Mouse (Mus musculus) liver, embryonic 14.5 days (tissue): ENCODE data around the gene Ticrr. TPM values are rescaled to one million over a fixed set of nuclear protein-coding genes. Genes with fewer than 3 reads are reported as not detected.

Experiments
- ATAC-seq: fragments of 200-750 bp; cut with Nextera tagmentation; 2 replicates; pipeline ENCODE4 v1.8.0; 2017; ENCODE audit warnings: moderate number of reproducible peaks, mild to moderate bottlenecking, moderate library complexity; ENCODE audit not compliant: insufficient read depth
- DNase-seq, 3 experiments: peaks; one replicate each; pipeline ENCODE4 v3.0.0-alpha.2; 2012 to 2013; ENCODE audit warnings: low read depth in 3 of 3, low spot score in 3 of 3
- H3K27ac ChIP-seq: fragments of 300-500 bp; sonication (generic); 2 replicates; pipeline ENCODE4 v1.5.1; 2014; ENCODE audit warnings: moderate library complexity, mild to moderate bottlenecking, control low read depth, inconsistent platforms
- H3K27me3 ChIP-seq: fragments of 300-500 bp; sonication (generic); 2 replicates; pipeline ENCODE4 v1.6.1; 2014; ENCODE audit warnings: mild to moderate bottlenecking, low read length, moderate library complexity; ENCODE audit not compliant: control insufficient read depth, insufficient read depth
- H3K36me3 ChIP-seq: fragments of 300-500 bp; sonication (generic); replicated peaks from 2 replicates; pipeline ENCODE4 v1.6.1; 2014; ENCODE audit warnings: low read depth; ENCODE audit not compliant: control insufficient read depth, insufficient read depth
- H3K4me1 ChIP-seq, 2 experiments: fragments of 200-500 bp in 1 of 2; fragments of 300-500 bp in 1 of 2; sonication (generic) in 1 of 2; replicated peaks; 2 replicates each; pipeline ENCODE4 v1.6.1; 2012 to 2014; ENCODE audit warnings: antibody characterized with exemption in 1 of 2, inconsistent platforms in 1 of 2, low read length in 1 of 2; ENCODE audit not compliant: control insufficient read depth in 2 of 2, insufficient read depth in 2 of 2
- H3K4me2 ChIP-seq: fragments of 300-500 bp; sonication (generic); 2 replicates; pipeline ENCODE4 v1.6.1; 2014; ENCODE audit warnings: low read depth, mild to moderate bottlenecking, control low read depth, moderate library complexity
- H3K4me3 ChIP-seq, 2 experiments: fragments of 200-500 bp in 1 of 2; fragments of 300-500 bp in 1 of 2; sonication (generic) in 1 of 2; 2 replicates each; pipeline ENCODE4 v1.5.1; 2012 to 2014; ENCODE audit warnings: low read depth in 2 of 2, low read length in 2 of 2, mild to moderate bottlenecking in 2 of 2, control low read depth in 1 of 2, inconsistent platforms in 1 of 2, moderate library complexity in 1 of 2; ENCODE audit not compliant: insufficient read depth in 1 of 2
- H3K9ac ChIP-seq: fragments of 300-500 bp; sonication (generic); replicated peaks from 2 replicates; pipeline ENCODE4 v1.6.1; 2014; ENCODE audit warnings: mild to moderate bottlenecking, control low read depth, moderate library complexity
- H3K9me3 ChIP-seq: fragments of 300-500 bp; sonication (generic); 2 replicates; pipeline ENCODE4 v1.6.1; 2016; ENCODE audit warnings: low read length, mixed read lengths; ENCODE audit not compliant: control insufficient read depth
- CTCF ChIP-seq: IDR thresholded peaks from 2 replicates; pipeline ENCODE4 v1.5.1; 2016; ENCODE audit warnings: antibody characterized with exemption, low read depth, control low read depth
- EP300 ChIP-seq: IDR thresholded peaks from 2 replicates; pipeline ENCODE4 v1.6.1; 2016; ENCODE audit warnings: antibody characterized with exemption, low read depth
- WGBS: fragments of 180-500 bp; shearing (Covaris S2); extraction: QIAGEN DNeasy Blood & Tissue Kit; methylation state at CpG from one replicate; pipeline ENCODE4 v1.1.7; 2014; ENCODE audit not compliant: insufficient replicate concordance; 5-methylcytosine and 5-hydroxymethylcytosine counted together
- polyA plus RNA-seq, 2 experiments: library from polyadenylated mRNA; depleted of rRNA in 1 of 2; stranded (reverse) in 1 of 2; unstranded in 1 of 2; fragments of >200 nt; fragmentation: Nextera tagmentation in 1 of 2; extraction: Ambion mirVana in 1 of 2; gene quantifications; 2 replicates each; pipeline versions ENCODE4 v1.2.1 to v1.2.3; 2012 to 2014

Ticrr gene
- polyA plus RNA-seq, 2 experiments = 3.6 to 6.0 TPM

- peaks cover 87% of the 10 kb centered on the region for H3K36me3 ChIP-seq
- no peak overlapping the region for H3K9ac ChIP-seq
- no peak overlapping the region for H3K27ac ChIP-seq
- no peaks in the 10 kb centered on the region for H3K27me3 ChIP-seq
- H3K4me1 ChIP-seq = no peaks in the 10 kb centered on the region
- TF ChIP-seq EP300 = no peak
- TF ChIP-seq CTCF = no peak
- no peak for ATAC-seq
- H3K4me2 ChIP-seq = no peak overlapping the region
- H3K4me3 ChIP-seq = no peak overlapping the region
- no peaks in the 10 kb centered on the region for H3K9me3 ChIP-seq
- DNase-seq = no peak
Observed at GRCm38 (mm10) chr7:79679186-79679585, 19.2 kb downstream of the Ticrr start.

GRCm38 (mm10) chr7:79680231-79680630 is 20.2 kb downstream of the Ticrr start:
- TF ChIP-seq EP300 (no peak), CTCF (no peak)
- Histone ChIP-seq H3K9me3 (no peaks in the 10 kb centered on the region), H3K27me3 (no peaks in the 10 kb centered on the region), H3K4me3 (no peak overlapping the region), H3K36me3 (peaks cover 88% of the 10 kb centered on the region), H3K4me1 (no peaks in the 10 kb centered on the region), H3K27ac (no peak overlapping the region), H3K9ac (no peak overlapping the region), H3K4me2 (no peak overlapping the region)
- 81% methylated on average over 2 of the region's 2 CpGs for WGBS
- ATAC-seq (no peak), DNase-seq (no peak)

- DNase-seq = no peak
- Histone ChIP-seq H3K27ac (no peak overlapping the region), H3K4me2 (no peak overlapping the region), H3K9me3 (no peaks in the 10 kb centered on the region), H3K27me3 (no peaks in the 10 kb centered on the region), H3K9ac (no peak overlapping the region), H3K36me3 (peaks cover 62% of the 10 kb centered on the region), H3K4me1 (no peaks in the 10 kb centered on the region), H3K4me3 (no peak overlapping the region)
- TF ChIP-seq CTCF = no peak
- TF ChIP-seq EP300 = no peak
- 66% methylated on average over 8 of the region's 8 CpGs for WGBS
- no peak for ATAC-seq
Observed at GRCm38 (mm10) chr7:79696495-79696894, 36.5 kb downstream of the Ticrr start.

- Histone ChIP-seq H3K4me3 (no peak overlapping the region), H3K36me3 (peaks cover 4% of the 10 kb centered on the region), H3K27ac (no peak overlapping the region), H3K27me3 (no peaks in the 10 kb centered on the region), H3K4me2 (no peak overlapping the region), H3K9ac (no peak overlapping the region), H3K4me1 (no peaks in the 10 kb centered on the region), H3K9me3 (no peaks in the 10 kb centered on the region)
- TF ChIP-seq CTCF (no peak), EP300 (no peak)
- ATAC-seq = no peak
- DNase-seq = no peak
- 82% methylated on average over 16 of the region's 16 CpGs for WGBS
Observed at GRCm38 (mm10) chr7:79702755-79703154, 42.8 kb downstream of the Ticrr start.

- H3K9me3 ChIP-seq = no peaks in the 10 kb centered on the region
- DNase-seq (no peak), ATAC-seq (no peak)
- no peaks in the 10 kb centered on the region for H3K4me1 ChIP-seq
- H3K4me3 ChIP-seq = no peak overlapping the region
- H3K27ac ChIP-seq = no peak overlapping the region
- WGBS = 71% methylated on average over 5 of the region's 5 CpGs
- H3K36me3 ChIP-seq = no peaks in the 10 kb centered on the region
- TF ChIP-seq EP300 (no peak), CTCF (no peak)
- peaks cover 14% of the 10 kb centered on the region for H3K27me3 ChIP-seq
- H3K4me2 ChIP-seq = no peak overlapping the region
- no peak overlapping the region for H3K9ac ChIP-seq
Observed at GRCm38 (mm10) chr7:79705210-79705609, 45.2 kb downstream of the Ticrr start.
